In the genomic region with DNA sequence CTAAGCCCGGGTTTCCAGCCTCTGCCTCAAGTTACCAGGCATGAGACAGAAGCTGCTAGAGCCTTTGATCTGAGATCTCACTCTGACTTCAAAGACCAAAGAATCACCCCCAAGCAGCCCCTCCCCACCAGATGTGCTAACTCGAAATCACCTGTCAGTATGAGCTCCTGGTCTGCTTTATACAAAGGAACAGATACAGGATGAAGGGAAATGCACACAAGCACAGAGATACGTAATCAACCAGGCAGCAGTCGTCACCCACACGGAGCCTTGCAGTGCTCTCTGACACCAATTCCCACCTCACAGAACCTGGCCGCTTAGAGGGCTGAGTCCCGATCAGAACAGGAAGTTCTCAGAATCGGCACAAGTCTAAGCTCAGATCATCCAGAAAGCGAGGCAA, we compare ENCODE assay signal across 23 mouse cellular contexts.
A peak's percentile ranks its signal among the peaks of the same experiment; 100 is the strongest.
DNase-seq lines count a peak whose midpoint lies in the region; ATAC-seq lines count a peak whose summit lies in the region.
"Had no signal": no experiment of that assay in that cellular context is flagged by ENCODE, and none has a peak within 500 bp of the region (broad histone marks: within the 10 kb centered on the region; RNA-seq: fewer than 3 reads in every experiment).

No protein-coding gene starts in this region.

- H3K9ac ChIP-seq in heart, embryonic 16.5 days (ENCODE audit: low read length), result no peak overlapping the region
- no peak overlapping the region for H3K9ac ChIP-seq in heart, embryonic 11.5 days (ENCODE audit: low read depth, low read length)
- H3K9ac ChIP-seq: embryonic facial prominence, embryonic 15.5 days; heart, embryonic 15.5 days; liver, postnatal 0 days had no signal

- no peak overlapping the region for H3K4me3 ChIP-seq in heart, embryonic 16.5 days (ENCODE audit: low read length)
- H3K4me3 ChIP-seq in heart, embryonic 11.5 days (ENCODE audit: low read depth, low read length), result no peak overlapping the region
- H3K4me3 ChIP-seq: embryonic facial prominence, embryonic 15.5 days; forebrain, embryonic 10.5 days; heart, embryonic 15.5 days; layer of hippocampus, adult 2 months had no signal

- 46% methylated on average over 9 of the region's 9 CpGs for WGBS in heart, embryonic 16.5 days
- 48% methylated on average over 9 of the region's 9 CpGs for WGBS in heart, embryonic 11.5 days (ENCODE audit: insufficient replicate concordance)

- ATAC-seq in heart, embryonic 16.5 days (replicated peaks; ENCODE audit: extremely low read depth, insufficient read depth, low FRiP score), result 0 out of 2 replicates have a peak, but pooled peaks have one; percentile 29
- no peak for ATAC-seq in heart, embryonic 11.5 days (replicated peaks; ENCODE audit: insufficient number of reproducible peaks, low FRiP score, low TSS enrichment)
- 0 out of 2 replicates have a peak, but pooled peaks have one; percentile 33 for ATAC-seq in megakaryocyte, adult 5-6 weeks (ENCODE audit: poor library complexity, severe bottlenecking)
- ATAC-seq: hindbrain, embryonic 16.5 days; liver, postnatal 0 days had no signal

- H3K27me3 ChIP-seq in heart, embryonic 16.5 days (ENCODE audit: control insufficient read depth, insufficient read depth, low read length), result no peaks in the 10 kb centered on the region
- no peaks in the 10 kb centered on the region for H3K27me3 ChIP-seq in heart, embryonic 11.5 days (ENCODE audit: control insufficient read depth, insufficient read depth, low read length)
- H3K27me3 ChIP-seq: embryonic facial prominence, embryonic 15.5 days; heart, embryonic 15.5 days had no signal

- no peaks in the 10 kb centered on the region for H3K4me1 ChIP-seq in heart, embryonic 16.5 days (ENCODE audit: control insufficient read depth, insufficient read depth, low read length)
- H3K4me1 ChIP-seq in heart, embryonic 11.5 days (ENCODE audit: control insufficient read depth, insufficient read depth, low read length), result no peaks in the 10 kb centered on the region; the same call in 1 of the 2 replicates
- H3K4me1 ChIP-seq: forebrain, embryonic 10.5 days; heart, embryonic 15.5 days had no signal

- H3K36me3 ChIP-seq in heart, embryonic 16.5 days (ENCODE audit: control insufficient read depth, insufficient read depth), result no peaks in the 10 kb centered on the region
- no peaks in the 10 kb centered on the region for H3K36me3 ChIP-seq in heart, embryonic 11.5 days (ENCODE audit: control insufficient read depth, insufficient read depth, low read length)
- H3K36me3 ChIP-seq: embryonic facial prominence, embryonic 15.5 days; forebrain, embryonic 10.5 days; heart, embryonic 15.5 days had no signal

- peak; percentile 59 to 67 for DNase-seq in CD8-positive naive resting alpha-beta T cell, adult 2 months (ENCODE audit: low read depth in 2 of 2, low spot score in 2 of 2)
- DNase-seq in thymus, postnatal 25 days, result peak; percentile 83
- DNase-seq in layer of hippocampus, adult 11-12 months (ENCODE audit: low spot score), result no peak
- DNase-seq in cerebellum, adult 11-12 months, result no peak
- DNase-seq in ovary, postnatal 10 days (ENCODE audit: low spot score), result no peak
- DNase-seq: adrenal gland, postnatal 10 days; cerebellum, postnatal 14 days; gastrocnemius, postnatal 10 days; heart, adult 18-20 months; kidney, adult 11 months; left cerebral cortex, postnatal 4 days; liver, postnatal 0 days; lung, postnatal 36 days; retina, postnatal 1 day had no signal

- no peaks in the 10 kb centered on the region for H3K9me3 ChIP-seq in heart, embryonic 16.5 days (replicated peaks; ENCODE audit: control insufficient read depth, low read length)
- no peaks in the 10 kb centered on the region for H3K9me3 ChIP-seq in heart, embryonic 11.5 days (replicated peaks; ENCODE audit: control insufficient read depth, low read length)
- H3K9me3 ChIP-seq: embryonic facial prominence, embryonic 15.5 days; forebrain, embryonic 10.5 days; heart, embryonic 15.5 days had no signal

- H3K27ac ChIP-seq in heart, embryonic 16.5 days (ENCODE audit: low read length), result peak overlapping the region; percentile 16; the same call in 1 of the 2 replicates
- no peak overlapping the region for H3K27ac ChIP-seq in heart, embryonic 11.5 days (ENCODE audit: low read depth, low read length)
- H3K27ac ChIP-seq: embryonic facial prominence, embryonic 15.5 days; forebrain, embryonic 10.5 days; heart, embryonic 15.5 days; kidney, postnatal 0 days; layer of hippocampus, adult 2 months had no signal

- peak overlapping the region; percentile 25; the same call in 1 of the 2 replicates for H3K4me2 ChIP-seq in heart, embryonic 16.5 days (ENCODE audit: low read depth, low read length)
- no peak overlapping the region for H3K4me2 ChIP-seq in heart, embryonic 11.5 days
- H3K4me2 ChIP-seq: embryonic facial prominence, embryonic 15.5 days; heart, embryonic 15.5 days had no signal

Comparison
In these comparisons a context has a peak if more than half of its experiments do, and no peak if none do; other contexts are left out.
1. DNase-seq: peak in CD8-positive naive resting alpha-beta T cell, adult 2 months (2 of 2) and thymus, postnatal 25 days (single experiment); none in layer of hippocampus, adult 11-12 months (single experiment), cerebellum, adult 11-12 months (single experiment) and ovary, postnatal 10 days (single experiment).